Mouse (Mus musculus) thymus, postnatal 0 days (tissue): Measurements from ENCODE around the gene Atxn7l1. TPM values are rescaled to one million over a fixed set of nuclear protein-coding genes. Genes with fewer than 3 reads are reported as not detected.

ENCODE experiments used
- DNase-seq: peaks from one replicate; pipeline ENCODE4 v3.0.0-alpha.2; 2015; ENCODE audit warnings: low spot score
- polyA plus RNA-seq: library from polyadenylated mRNA; unstranded; fragments of >200 nt; fragmentation: Nextera tagmentation; extraction: Ambion mirVana; gene quantifications from 2 replicates; pipeline ENCODE4 v1.2.1, GENCODE M21; 2015

Atxn7l1 gene
- polyA plus RNA-seq, 1 experiment from 2014 or later, result 34.3 TPM

DNA sequence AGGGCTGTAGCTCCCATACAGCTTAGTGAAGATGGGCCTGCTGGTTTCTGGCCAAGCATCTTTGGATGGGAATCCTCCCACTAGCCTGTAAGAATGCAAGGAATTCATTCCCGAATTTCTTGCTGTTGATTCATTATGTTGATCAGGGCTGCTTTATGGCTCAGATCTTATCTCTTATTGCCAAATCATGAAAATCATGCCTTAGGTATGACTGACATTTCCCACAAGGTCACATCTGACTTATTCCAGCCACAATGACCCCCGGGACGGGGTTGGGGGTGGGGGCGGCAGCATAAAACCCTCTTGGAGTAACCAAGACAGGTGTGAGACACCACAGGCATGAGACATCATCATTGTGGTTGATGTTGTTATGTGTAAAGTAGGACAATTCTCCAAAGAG lies 34.4 kb downstream of the Atxn7l1 start:
- no peak for DNase-seq

DNA sequence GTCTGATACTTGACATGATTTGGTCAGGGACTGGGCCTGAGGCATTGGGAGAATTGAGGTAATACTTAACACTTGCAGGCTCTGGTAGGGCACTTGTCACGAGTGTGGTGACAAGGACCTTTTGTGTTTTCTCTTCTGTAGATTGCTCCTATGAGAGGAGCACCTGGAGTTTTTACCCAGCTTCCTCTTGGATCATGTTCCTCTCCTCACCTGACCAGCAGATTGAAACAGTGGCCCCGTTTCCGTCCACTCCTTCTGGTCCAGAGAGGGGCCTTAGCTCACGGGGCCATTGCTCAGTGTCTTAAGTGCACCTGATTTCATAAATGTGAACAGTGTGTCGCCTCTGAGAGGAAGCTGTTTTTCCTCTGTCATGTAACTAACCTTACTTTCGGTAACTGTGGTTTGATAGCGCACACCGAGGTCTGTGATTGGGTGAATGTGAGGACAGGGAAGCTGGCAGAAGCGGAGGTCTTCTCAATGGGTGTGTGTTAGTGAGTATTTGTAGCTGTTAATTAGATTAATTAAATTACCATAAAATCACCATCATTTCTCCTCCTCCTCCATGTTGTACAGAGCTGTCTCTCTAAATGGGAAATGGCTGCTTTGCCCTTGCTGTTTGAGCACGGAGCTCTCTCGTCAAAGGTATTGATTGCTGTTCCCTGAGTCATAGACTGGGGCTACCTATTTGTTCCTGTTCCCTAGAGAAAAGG lies 35.1 kb downstream of the Atxn7l1 start:
- DNase-seq, result peak; percentile 38

DNA sequence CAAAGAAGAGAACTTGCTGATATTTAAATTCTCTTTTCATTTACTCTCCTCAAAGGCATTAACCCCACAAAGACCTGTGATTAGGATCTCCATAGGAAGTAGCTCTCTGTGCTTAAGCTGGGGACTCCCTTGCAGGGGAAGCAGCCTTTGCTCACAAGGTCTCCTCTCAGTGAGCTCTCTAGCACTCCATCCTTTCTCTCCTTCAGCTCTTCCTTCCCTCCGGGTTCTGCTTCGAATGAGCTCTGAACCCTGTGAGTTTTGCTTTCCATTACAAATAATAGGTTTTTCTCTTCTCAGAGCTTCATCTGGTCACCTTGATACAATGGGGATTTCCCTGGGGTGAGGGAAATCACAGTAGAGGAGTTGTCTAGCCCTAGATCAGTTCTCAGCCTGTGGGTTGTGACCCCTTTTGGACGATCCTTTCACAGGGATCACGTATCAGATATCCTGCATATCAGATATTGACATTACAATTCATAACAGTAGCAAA lies 35.7 kb downstream of the Atxn7l1 start:
- peak; percentile 6 for DNase-seq

DNA sequence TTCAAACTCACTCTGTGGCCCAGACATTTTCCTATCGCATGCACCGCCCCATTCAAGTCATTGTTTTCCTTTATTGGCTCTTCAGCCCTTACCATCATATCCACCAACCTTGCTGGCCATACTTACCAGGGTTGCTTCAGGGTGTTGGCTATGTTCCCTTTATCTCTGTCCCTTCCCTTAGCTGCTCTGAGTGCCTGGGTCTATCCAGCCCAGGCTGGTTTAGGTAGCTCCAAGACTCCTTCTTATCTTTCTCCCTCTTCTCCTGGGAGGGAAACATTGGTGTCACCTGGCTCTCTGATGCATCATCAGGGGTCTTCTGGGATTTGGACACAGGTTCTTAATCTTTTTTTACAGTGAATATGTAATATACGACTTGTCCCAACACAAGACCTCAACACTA lies 36.6 kb downstream of the Atxn7l1 start:
- DNase-seq, result no peak

DNA sequence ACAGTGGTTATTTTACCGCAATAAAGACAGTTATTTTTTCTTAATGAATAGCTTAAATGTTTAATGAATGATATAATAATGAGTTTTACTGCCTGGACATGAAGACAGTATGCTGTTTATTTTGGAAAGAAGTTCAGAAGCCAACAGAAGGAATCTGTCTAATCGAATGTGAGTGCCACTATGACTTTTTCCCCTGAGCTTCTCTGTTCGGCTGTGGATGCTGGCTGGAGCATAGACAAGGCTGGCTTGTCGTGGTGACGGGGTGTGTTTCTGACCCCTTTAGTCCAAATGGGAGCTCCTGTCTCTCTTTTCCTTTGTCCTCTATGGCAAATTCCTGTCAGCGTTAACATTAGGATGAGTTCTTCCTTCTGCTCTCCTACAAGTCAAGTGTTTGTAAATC lies 37.6 kb downstream of the Atxn7l1 start:
- no peak for DNase-seq

DNA sequence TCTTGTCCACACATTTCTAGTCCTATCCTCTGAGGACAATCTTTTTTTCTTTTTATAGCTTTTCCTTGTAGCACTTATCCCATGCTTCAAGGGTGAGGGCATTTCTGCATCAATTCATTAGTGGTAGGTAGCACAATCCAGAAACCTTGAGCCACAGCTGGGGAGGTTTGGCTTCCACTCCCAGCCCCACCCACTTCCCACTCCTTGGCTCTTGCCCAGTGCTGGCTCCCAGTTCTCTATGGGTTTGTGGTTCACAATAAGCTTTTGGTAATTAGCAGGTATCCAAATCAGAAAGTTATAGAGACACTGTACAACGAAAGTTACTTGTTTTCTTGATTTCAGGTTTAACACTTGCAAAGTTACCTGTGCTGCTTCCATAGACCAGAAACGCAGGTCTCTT lies 38.8 kb downstream of the Atxn7l1 start:
- no peak for DNase-seq

DNA sequence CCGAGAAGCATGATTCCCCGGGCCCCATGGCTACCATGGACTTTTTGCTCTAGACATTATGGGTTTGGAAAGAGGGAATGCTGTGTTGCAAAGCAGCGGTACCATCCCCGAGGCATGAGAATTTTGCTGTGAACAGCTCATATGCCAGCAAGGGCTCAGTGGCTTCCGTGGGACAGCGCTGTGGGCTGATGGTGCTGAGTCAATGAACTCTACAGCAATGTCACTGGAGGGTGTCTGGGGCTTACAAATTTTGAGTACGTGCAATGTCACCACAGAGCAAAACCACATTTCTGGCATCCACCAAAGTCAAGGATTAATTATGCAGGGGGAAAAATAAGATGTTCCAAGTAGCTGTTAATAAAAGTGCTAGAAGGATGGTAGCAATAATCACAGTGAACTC lies 42.6 kb downstream of the Atxn7l1 start:
- no peak for DNase-seq

DNA sequence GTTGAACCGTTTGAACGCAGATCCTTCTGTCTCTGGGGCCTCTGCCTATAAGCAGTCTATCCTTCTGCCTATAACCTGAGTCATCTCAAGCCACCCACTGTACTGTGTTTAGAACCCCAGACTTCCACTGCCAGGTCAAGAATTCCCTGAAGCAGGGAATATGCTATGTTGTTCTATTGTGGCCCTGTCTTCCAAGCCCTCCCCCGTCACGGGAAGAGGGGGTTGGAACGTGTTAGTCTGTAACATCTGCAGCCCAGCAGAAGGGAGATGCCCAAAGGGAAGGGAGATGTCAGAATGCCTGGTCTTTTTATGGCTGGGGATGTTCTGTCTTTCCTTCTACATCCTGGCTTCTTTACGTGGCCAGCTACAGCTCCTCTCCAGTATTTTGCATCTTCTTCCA lies 43.1 kb downstream of the Atxn7l1 start:
- no peak for DNase-seq

DNA sequence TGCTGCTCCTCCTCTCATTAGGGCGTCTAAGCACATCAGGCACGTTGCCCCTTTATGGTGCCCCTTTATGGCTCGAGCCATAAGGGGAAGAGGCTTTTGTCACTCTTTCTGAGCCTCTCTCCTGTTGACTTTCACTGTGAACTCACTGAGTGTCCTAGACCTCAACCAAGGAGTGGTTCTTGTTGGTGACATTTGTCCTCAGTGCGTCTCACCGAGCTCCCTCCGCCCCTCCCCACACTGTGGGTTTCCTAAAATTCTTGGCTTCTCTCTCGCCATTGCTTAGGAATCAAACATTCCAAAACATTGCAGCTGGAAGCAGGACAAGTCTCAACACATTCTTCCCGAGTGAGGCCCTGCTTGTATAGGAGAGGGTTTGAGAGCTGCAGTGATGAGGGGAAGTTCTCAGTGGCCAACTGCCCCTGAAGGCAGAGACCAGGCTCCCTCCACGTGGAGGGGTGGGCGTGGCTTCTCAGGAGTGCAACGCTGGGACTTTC lies 46.0 kb downstream of the Atxn7l1 start:
- DNase-seq, result no peak

DNA sequence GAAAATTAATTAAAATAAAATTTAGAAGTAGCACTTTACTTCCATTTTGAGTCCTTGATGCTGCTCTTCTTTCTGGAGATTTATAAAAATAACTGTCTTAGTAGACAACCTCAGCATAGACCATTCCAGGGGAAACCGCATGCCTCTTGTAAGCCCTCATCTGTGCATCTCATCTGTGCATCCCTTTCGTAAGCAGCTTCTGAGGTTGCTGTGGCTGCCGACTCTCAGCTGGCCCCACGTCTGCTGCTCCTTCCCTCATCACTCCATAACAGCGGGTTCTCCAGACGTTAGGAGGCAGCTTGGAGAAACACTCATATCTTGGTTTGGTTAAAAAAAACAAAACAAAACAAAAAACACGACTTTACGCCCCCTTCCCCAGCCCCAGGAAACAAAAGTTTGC lies 47.7 kb downstream of the Atxn7l1 start:
- DNase-seq, result no peak

DNA sequence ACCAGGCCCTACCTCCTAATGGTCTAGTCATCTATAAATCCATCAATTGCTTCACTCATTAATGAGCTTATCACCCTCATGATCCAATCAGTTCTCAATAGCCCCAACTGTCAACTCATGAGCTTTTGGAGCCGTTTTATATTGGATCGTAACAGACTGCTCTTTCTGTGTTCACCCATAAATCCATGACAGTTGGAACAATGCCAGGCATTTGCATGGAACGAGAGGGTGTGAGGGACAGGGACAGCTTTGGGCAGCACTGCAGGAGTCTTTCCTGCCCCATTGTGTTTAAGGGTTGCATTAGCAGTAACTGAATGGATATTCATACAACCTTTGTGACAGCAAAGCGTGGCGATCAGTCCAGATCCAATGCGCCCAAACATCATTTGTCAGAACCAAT lies 49.8 kb downstream of the Atxn7l1 start:
- no peak for DNase-seq

DNA sequence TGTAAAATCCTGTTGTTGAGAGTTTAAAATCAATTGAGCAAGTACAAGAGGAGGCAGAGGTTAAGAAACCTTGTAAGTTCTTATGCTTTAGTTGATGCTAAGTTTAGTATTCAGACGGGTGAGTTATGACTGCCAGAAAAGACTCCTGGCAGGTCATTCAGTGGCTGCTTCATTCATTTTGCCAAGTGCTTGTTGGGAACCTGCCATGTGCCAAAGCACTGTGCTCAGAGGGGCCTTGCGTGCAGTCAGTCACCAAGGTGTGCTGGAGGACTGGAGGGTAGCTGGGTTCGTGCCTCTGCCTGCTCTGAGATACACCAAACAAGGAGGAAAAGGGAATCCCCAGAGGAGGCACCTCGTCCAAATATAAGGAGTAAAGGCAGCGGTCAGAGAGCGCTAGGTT lies 50.3 kb downstream of the Atxn7l1 start:
- DNase-seq, result no peak

DNA sequence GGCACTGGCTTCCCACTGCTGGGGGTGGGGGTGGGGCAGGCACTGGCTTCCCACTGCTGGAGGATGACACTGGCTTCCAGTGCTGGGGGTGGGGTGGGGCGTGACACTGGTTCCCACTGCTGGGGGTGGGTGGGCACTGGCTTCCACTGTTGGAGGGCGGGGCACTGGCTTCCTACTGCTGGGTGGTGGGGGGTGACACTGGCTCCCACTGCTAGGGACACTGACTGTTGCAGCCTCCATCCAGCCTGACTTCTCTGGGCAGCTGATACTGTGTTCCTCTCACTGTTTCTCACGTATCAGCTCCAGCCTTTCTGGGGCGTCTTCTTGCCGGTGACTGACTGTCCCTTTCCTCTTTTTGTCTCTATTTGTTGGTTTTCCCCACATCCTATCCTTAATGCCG lies 53.6 kb downstream of the Atxn7l1 start:
- no peak for DNase-seq

DNA sequence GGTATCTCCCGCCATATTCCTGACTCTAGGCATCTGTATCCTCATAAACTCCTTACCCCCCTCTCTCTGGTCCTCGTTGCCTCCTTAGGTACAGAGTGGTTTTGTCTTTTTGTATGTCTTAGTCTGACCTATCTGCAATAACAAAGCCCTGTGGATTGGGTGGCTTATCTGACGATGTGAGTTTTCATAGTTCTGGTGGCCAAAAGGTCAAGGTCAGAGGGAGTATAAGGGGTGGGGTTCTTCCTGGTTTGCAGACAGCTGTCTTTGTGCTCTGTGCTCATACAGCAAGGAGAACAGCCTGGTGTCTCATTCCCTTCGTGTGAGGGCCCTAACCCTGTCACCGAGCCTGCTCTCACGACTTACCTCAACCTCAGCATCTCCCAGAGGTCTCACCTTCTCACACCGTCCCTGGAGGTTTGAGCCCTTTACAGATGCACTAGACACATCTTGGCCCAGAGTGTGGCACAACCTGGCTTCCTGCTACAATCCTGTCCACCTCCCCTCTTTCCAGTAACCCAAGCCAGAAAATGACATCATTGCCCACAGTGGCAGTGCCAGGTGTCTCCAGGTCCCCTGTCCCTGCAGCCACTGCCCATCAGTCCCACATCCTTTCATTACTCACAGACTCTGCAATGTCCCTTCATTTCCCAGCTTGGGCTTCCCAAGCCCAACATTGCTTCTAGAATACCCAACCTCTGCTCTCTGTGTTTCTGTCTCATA lies 54.2 kb downstream of the Atxn7l1 start:
- DNase-seq, result no peak

DNA sequence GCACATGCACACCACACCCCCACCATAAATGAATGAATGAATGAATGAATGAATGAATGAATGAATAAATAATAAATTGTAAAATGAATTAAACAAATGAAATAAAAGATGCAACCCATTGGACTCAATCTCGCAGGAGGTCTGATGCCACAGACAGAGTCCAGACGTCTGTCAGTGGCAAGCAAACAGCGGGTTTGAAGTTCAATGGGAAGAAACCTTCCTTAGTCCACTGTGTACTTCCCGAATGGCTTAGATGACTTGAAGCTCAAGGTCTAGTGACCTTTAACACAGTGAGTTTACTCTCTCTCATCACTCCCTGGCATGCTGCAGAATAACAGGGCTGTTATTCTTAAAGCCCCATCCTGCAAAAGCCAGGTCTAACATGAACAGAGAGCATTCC lies 57.8 kb downstream of the Atxn7l1 start:
- no peak for DNase-seq

DNA sequence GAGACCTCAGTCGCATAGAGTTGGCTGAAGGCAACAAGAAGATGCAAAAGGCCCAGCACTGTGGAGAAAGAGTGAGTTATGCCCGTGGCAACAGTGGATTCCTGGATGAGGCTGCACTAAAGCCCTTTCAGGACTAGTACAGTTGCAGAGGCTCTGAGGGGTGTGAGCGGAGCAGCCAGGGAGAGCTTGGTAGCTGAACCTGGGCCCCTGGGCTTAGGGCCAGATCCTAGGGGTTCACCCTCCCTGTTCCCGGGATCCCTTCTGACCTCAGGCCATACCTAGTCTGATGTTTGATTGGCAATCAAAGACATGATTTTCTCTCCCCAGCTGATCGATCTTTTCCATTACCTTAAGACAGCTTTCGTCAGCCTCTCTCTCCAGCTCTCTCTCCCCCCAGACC lies 58.8 kb downstream of the Atxn7l1 start:
- DNase-seq, result no peak

DNA sequence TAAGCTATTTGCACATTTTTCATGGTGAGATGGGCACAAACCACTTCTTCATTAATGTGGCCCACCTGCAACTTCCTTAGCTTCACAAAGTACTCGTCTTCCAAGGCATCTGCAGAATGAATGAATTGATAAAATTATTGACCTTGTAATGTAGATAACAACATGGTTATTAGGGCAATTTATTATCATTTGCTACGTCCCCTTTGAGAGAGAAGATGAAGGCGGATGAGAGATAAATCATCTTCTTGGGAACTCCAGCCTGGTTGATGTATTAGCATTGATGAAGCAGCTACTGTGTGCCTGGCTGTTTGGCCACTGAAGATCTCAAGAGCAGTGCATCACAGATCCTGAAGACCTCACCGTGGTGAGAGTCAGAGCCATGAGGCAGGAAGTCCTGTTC lies 63.4 kb downstream of the Atxn7l1 start:
- no peak for DNase-seq

DNA sequence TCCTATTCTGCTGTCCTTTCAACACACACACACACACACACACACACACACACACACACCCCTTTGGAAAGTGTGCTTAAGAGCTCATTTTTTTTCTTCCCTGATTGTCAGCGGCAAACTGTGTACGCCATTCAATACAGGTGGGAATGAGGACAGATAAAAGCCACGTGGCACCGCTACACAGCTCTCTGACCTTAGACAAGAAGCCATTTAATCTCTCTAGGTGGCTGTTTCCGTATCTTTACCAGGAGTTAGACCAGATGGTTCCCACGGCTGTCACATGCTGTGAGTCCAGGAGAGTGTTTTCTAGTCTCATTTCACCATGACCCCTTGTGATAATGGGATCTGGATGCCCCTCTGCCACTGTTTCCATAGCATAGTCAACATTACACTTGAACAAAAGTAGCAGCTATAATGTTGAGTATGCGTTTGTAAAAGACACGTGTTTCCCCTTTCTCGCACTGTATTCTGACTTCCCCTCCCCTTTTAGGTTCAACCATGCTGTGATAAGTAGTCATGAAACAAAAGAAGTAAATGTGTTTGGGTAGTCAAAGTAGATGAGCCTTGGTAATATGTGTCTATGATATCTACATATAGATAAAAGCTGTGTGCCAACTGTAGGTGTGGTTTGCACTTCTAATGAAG lies 70.8 kb downstream of the Atxn7l1 start:
- no peak for DNase-seq

DNA sequence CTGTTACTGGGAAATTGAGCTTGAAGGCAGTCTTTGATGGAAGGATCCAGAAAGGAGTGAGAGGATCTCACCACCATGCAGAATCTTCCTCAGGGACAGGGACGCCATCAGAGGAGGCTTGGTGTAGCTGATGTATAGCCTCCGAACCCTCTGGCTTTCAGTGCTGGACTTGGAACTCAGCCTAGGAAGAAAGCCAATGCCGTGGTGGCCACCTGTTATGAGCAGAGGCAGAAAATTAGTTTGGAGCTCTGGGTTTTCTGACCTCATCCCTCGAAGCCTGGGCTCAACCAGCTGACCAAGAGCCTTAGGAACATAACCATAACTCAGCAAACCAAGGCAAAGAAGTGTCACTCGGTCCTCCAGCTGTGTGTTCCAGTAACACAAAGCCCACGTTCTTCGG lies 71.9 kb downstream of the Atxn7l1 start:
- no peak for DNase-seq

DNA sequence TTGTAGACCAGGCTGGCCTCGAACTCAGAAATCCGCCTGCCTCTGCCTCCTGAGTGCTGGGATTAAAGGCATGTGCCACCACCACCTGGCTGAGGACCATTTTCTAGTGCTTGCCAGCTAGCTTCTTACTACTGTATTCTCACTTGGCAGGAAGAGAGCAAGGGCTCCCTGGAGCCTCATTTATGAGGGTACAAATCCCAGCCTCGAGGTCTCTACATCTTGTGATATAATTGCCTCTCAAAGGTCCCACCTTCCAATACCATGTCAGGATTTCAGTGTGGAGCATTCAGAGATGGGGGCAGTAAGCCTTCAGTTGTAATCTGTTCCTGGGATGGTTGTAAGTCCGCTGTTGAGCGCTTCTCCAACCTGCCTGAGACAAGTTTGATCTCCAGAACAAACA lies 72.6 kb downstream of the Atxn7l1 start:
- DNase-seq, result no peak

DNA sequence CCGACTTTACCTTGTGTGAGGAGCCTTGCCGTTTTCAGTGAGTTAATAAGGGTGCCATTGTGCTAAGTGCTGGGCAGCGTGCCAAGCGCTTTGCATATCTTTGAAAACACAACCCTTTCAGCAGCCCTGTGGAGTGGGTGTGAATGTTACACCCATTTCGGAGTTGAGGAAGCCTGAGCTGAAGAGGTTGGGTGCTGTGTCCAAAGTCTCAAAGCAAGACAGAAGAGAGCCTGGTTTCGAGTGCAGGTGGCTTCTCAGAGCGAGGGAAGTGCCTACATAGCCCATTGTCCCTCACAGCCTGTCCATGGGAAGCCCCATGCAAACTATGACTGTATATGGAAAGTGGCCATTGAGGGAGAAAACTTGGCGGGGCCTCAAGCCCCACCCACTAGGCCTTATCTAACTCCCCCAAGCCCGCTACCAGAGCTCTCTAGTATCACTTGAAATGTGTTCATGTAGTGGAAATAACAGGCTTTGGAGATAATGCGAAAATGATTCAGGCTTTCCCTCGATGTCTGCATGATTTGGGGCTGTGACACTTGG lies 73.1 kb downstream of the Atxn7l1 start:
- no peak for DNase-seq

DNA sequence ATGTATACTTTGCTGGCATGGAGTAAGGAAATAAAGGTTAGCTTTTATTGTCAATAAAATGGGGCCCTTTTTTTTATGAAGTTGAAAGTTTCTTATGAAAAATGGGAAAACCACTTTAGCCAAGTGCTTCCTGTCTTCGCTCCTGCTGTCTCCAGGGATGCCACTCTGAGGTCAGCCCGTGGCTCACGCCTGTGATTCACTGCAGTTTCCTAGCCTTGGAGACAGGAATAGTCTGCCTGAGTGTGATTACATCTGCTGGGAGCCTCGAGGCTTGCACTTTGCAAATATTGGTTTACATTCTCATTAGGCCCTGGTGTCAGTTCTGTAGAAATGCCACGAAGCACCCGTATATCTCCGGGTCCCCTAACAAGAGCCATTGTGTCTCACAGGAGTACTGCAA lies 74.7 kb downstream of the Atxn7l1 start:
- no peak for DNase-seq
